Mouse (Mus musculus): Measurements from ENCODE around the gene Drosha. TPM values are rescaled to one million over a fixed set of nuclear protein-coding genes. Genes with fewer than 3 reads are reported as not detected.

The Drosha gene
- polyA plus RNA-seq (2015; fragmentation: Nextera tagmentation; extraction: Ambion mirVana) = 61.9 and 66.8 TPM in 2 replicates

DNA sequence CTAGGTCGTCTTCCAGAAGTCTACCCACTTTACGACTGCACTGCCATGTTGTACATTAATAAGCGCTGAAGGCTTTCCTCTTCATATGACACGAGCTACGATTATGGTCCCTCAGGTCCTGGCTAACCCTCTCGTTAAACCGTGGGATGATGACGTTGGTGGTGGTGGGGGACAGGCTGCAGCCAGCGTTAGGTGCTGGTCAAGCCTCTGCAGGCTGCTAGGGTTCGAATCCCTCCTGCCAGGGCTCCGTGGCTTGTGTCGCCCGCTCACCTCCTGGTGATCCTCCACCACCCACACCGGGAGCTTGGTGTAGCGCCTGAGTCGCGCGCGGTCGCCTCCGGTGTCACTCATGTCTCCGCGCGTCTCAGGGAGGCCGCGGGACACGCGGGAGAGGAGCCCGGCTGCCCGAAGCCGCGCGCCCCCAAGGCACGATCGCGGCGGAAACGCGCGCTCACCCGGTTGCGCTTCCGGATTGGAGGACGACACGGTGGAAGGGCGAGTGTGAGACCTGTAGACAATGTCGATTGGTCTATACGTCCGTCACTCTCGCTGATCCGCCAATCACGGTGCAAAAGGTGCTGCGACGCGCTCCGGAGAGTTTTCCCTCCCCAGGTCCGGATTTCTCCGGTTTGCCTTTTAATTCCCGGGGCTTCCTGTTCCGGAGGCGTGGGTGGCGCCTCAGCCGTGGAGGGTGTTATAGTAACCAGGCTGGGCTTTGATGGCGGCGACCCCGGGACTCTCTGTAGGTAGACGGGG is at the start of gene Drosha, which contains the start of gene 6030458C11Rik:
TSS of gene Drosha (plus strand) at position 619 of the 756 bp plus-strand sequence.
TSS of gene 6030458C11Rik (minus strand) at position 453 of the 756 bp plus-strand sequence.
- peaks cover 26% of the 10 kb centered on the region for H3K36me3 ChIP-seq (ENCODE audit: control insufficient read depth, insufficient read depth)
- H3K9ac ChIP-seq (replicated peaks; ENCODE audit: low read depth, low read length) = peak within 1 kb of the TSS; percentile 94
- peak within 1 kb of the TSS; percentile 89 for H3K4me2 ChIP-seq (ENCODE audit: low read length)
- H3K27ac ChIP-seq (ENCODE audit: low read length) = peak within 1 kb of the TSS; percentile 76
- peaks cover 20% of the 10 kb centered on the region for H3K4me1 ChIP-seq (replicated peaks; ENCODE audit: control insufficient read depth, insufficient read depth, low read length)
- H3K9me3 ChIP-seq (ENCODE audit: control insufficient read depth, low read length) = no peaks in the 10 kb centered on the region
- WGBS = under 1% methylated on average over 67 of the region's 67 CpGs
- peak; percentile 100 for ATAC-seq
- H3K4me3 ChIP-seq (replicated peaks; ENCODE audit: low read length) = peak within 1 kb of the TSS; percentile 99
- H3K27me3 ChIP-seq (replicated peaks; ENCODE audit: control insufficient read depth, insufficient read depth, low read length) = no peaks in the 10 kb centered on the region

DNA sequence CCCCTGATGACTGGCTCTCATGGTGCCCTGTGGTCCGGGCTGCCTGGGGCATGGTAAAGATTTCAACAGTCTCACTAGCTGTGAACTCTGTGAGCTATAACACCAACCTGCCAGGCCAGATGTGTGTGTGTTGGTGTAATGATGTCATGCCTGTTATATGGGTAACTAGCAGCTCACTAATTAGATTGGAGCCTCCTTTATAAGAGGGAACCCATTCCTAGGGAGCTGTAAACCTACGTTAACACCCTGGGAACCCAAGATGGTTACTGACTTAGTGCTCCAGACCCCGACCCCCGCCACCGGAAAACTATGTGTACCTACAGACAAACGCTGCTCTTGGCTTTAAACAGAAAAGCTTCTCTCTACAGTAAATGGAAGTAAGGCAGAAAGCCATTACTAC is 43.3 kb upstream of the Drosha start:
- H3K4me1 ChIP-seq (replicated peaks; ENCODE audit: control insufficient read depth, insufficient read depth, low read length) = 0 out of 2 replicates have a peak, but pooled peaks cover 2% of the 10 kb centered on the region
- H3K36me3 ChIP-seq (ENCODE audit: control insufficient read depth, insufficient read depth) = no peaks in the 10 kb centered on the region
- H3K9ac ChIP-seq (replicated peaks; ENCODE audit: low read depth, low read length) = no peak overlapping the region
- no peak for ATAC-seq
- H3K9me3 ChIP-seq (ENCODE audit: control insufficient read depth, low read length) = no peaks in the 10 kb centered on the region
- WGBS = 81% methylated on average over 6 of the region's 6 CpGs
- no peaks in the 10 kb centered on the region for H3K27me3 ChIP-seq (replicated peaks; ENCODE audit: control insufficient read depth, insufficient read depth, low read length)
- no peak overlapping the region for H3K27ac ChIP-seq (ENCODE audit: low read length)
- H3K4me2 ChIP-seq (ENCODE audit: low read length) = no peak overlapping the region
- H3K4me3 ChIP-seq (replicated peaks; ENCODE audit: low read length) = no peak overlapping the region

DNA sequence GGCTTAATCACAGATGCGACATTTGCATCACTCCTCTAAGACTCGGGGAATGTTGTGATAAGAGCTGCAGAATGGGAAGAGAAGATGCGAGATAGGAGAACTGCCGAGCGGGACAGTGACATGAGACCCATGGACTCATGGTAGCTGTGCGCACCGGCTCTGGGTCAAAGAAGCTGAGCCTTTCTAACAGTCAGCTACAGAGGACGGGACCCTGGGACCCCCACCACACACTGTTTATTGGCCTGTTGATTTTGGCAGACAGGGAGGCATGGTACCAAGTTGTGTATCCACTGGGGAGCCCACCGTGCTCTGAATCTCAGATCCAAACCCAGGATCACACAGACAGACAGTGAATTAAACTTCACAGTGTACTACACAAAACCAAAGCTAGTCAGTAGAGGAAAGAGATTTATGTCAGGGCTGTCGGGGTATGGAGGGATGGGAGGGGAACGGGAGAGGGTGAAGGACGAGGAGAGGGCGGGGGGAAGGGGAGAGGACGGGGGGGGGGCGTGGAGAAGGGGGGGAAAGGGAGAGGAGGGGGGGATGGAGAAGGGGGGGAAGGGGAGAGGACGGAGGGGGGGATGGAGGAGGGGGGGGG is 42.8 kb upstream of the Drosha start:
- no peak overlapping the region for H3K4me3 ChIP-seq (replicated peaks; ENCODE audit: low read length)

DNA sequence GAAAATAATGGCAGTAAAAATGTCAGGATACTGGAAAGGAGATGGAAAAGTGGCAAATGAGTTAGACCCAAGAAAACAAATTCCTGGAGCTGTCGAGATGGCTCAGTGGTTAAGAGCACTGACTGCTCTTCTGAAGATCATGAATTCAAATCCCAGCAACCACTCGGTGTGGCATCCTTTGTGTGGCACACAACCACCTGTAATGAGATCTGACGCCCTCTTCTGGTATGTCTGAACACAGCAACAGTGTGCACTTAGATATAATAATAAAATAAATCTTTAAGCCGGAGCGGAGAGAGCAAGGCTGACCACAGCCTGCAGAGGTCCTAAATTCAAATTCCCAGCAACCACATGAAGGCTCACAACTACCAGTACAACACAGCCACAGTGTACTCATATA is 36.1 kb upstream of the Drosha start:
- no peaks in the 10 kb centered on the region for H3K27me3 ChIP-seq (replicated peaks; ENCODE audit: control insufficient read depth, insufficient read depth, low read length)
- H3K4me2 ChIP-seq (ENCODE audit: low read length) = no peak overlapping the region

More for the DNA sequence above, 42.8 kb upstream of the Drosha start:
- Histone ChIP-seq H3K4me2 (ENCODE audit: low read length) (no peak overlapping the region), H3K9ac (replicated peaks; ENCODE audit: low read depth, low read length) (no peak overlapping the region), H3K9me3 (ENCODE audit: control insufficient read depth, low read length) (no peaks in the 10 kb centered on the region), H3K4me1 (replicated peaks; ENCODE audit: control insufficient read depth, insufficient read depth, low read length) (0 out of 2 replicates have a peak, but pooled peaks cover 2% of the 10 kb centered on the region), H3K36me3 (ENCODE audit: control insufficient read depth, insufficient read depth) (no peaks in the 10 kb centered on the region), H3K27ac (ENCODE audit: low read length) (no peak overlapping the region), H3K27me3 (replicated peaks; ENCODE audit: control insufficient read depth, insufficient read depth, low read length) (no peaks in the 10 kb centered on the region)
- 79% methylated on average over 12 of the region's 16 CpGs for WGBS
- ATAC-seq = no peak

DNA sequence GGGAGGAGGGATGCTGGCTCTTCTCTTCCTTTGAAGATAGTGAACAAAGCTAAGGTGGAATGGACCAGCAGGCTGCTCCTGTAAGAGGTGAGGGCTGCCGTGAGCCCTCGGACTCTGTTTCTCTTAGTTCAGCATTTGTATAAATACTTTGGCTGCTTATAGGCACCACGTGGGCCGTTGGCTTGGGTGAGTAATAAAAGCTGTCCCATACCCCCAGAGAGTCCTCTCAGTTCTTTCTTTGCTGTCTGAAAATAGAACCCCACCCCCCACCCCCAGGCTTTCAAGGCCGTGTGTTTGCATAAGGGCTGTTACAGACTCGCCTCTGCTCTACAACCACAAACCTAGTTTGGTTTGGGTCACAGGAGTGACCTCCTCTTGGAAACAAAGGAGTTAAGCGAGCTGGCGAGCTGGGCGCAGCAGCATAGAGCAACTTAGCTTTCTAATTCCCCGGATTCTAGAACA is 35.2 kb upstream of the Drosha start:
- no peak for ATAC-seq
- Histone ChIP-seq H3K4me3 (replicated peaks; ENCODE audit: low read length) (no peak overlapping the region), H3K27me3 (replicated peaks; ENCODE audit: control insufficient read depth, insufficient read depth, low read length) (no peaks in the 10 kb centered on the region), H3K4me2 (ENCODE audit: low read length) (no peak overlapping the region), H3K4me1 (replicated peaks; ENCODE audit: control insufficient read depth, insufficient read depth, low read length) (no peaks in the 10 kb centered on the region), H3K9ac (replicated peaks; ENCODE audit: low read depth, low read length) (no peak overlapping the region), H3K36me3 (ENCODE audit: control insufficient read depth, insufficient read depth) (no peaks in the 10 kb centered on the region), H3K27ac (ENCODE audit: low read length) (no peak overlapping the region), H3K9me3 (ENCODE audit: control insufficient read depth, low read length) (no peaks in the 10 kb centered on the region)
- 37% methylated on average over 10 of the region's 10 CpGs for WGBS

More for the DNA sequence above, 36.1 kb upstream of the Drosha start:
- H3K27ac ChIP-seq (ENCODE audit: low read length) = no peak overlapping the region
- H3K4me1 ChIP-seq (replicated peaks; ENCODE audit: control insufficient read depth, insufficient read depth, low read length) = no peaks in the 10 kb centered on the region
- no peaks in the 10 kb centered on the region for H3K36me3 ChIP-seq (ENCODE audit: control insufficient read depth, insufficient read depth)
- no peaks in the 10 kb centered on the region for H3K9me3 ChIP-seq (ENCODE audit: control insufficient read depth, low read length)
- no peak overlapping the region for H3K4me3 ChIP-seq (replicated peaks; ENCODE audit: low read length)
- no peak for ATAC-seq
- 81% methylated on average over 5 of the region's 5 CpGs for WGBS
- H3K9ac ChIP-seq (replicated peaks; ENCODE audit: low read depth, low read length) = no peak overlapping the region

DNA sequence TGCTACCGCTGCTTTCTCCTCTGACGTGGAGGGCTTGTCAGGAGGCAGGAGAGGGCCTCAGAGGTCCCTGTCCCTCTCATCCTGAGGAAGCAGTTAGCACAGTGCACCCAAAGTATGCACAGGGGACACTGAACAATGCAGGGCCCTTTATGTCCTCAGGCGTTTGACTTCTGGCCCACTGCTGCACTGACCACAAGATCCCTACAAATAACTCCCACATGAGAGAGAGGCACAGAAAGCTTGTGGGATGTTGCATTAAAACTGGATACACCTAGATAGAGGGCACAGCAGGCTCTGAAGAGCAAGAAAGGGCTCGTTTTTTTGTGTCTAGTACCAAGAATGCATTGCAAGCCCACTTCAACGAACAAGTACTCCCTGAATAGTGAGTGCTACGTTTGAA is 30.3 kb upstream of the Drosha start:
- Histone ChIP-seq H3K27ac (ENCODE audit: low read length) (no peak overlapping the region), H3K4me1 (replicated peaks; ENCODE audit: control insufficient read depth, insufficient read depth, low read length) (no peaks in the 10 kb centered on the region), H3K4me2 (ENCODE audit: low read length) (no peak overlapping the region), H3K36me3 (ENCODE audit: control insufficient read depth, insufficient read depth) (no peaks in the 10 kb centered on the region), H3K9me3 (ENCODE audit: control insufficient read depth, low read length) (no peaks in the 10 kb centered on the region), H3K4me3 (replicated peaks; ENCODE audit: low read length) (no peak overlapping the region), H3K9ac (replicated peaks; ENCODE audit: low read depth, low read length) (no peak overlapping the region), H3K27me3 (replicated peaks; ENCODE audit: control insufficient read depth, insufficient read depth, low read length) (no peaks in the 10 kb centered on the region)
- WGBS = 40% methylated on average over 6 of the region's 6 CpGs
- ATAC-seq = no peak

DNA sequence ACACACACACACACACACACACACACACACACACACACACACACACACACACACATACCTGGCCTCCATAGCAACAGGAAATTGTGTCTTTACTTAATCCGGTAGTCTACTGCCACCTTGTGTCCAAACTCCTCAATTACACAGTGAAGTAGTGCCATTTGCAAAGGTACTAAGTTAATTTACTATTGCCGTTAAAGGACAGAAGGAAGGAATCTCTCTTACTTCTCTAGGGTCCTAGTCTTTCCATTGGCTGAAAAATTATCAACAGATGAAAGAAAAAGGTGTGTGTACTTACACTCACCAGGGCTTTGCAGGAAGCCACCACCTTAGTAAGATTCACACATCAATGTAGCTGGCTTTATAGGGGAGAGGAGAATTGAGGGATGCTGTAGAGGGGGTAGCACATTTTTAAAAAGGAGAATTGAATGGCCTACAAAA is 29.1 kb upstream of the Drosha start:
- Histone ChIP-seq H3K9me3 (ENCODE audit: control insufficient read depth, low read length) (no peaks in the 10 kb centered on the region), H3K9ac (replicated peaks; ENCODE audit: low read depth, low read length) (no peak overlapping the region), H3K27ac (ENCODE audit: low read length) (no peak overlapping the region), H3K36me3 (ENCODE audit: control insufficient read depth, insufficient read depth) (no peaks in the 10 kb centered on the region), H3K4me2 (ENCODE audit: low read length) (no peak overlapping the region), H3K27me3 (replicated peaks; ENCODE audit: control insufficient read depth, insufficient read depth, low read length) (no peaks in the 10 kb centered on the region), H3K4me3 (replicated peaks; ENCODE audit: low read length) (no peak overlapping the region), H3K4me1 (replicated peaks; ENCODE audit: control insufficient read depth, insufficient read depth, low read length) (no peaks in the 10 kb centered on the region)
- 2% methylated on average over 2 of the region's 2 CpGs for WGBS
- ATAC-seq = peak; percentile 47

DNA sequence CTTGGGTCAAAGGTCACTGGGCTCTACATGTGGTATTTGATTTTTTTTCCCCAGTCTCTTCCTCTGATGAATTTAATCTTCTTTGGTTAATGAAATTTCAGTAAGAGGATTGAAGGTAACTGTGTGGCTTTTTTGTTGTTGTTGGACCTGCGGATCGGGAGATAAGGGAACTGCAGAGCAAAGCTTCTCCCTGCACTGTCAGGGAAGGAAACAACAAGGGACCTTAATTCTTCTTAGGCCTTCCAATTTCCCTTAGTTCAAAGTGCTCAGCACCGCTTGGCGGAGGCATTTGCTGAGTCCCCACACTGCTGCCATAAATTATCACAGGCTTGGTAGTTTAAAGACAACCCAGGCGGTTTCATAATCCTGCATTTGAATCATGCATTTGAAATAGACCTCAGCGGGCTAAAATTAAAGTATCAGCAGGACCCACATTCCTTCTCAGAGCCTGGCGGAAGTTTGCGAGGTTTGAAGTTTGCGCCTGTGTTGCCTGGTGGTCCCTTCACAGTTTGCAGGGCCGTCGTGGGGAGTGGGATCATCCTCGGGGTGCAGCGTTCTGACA is 28.6 kb upstream of the Drosha start:
- ATAC-seq = no peak
- WGBS = 37% methylated on average over 13 of the region's 13 CpGs
- Histone ChIP-seq H3K4me2 (ENCODE audit: low read length) (no peak overlapping the region), H3K4me3 (replicated peaks; ENCODE audit: low read length) (no peak overlapping the region), H3K9ac (replicated peaks; ENCODE audit: low read depth, low read length) (no peak overlapping the region), H3K9me3 (ENCODE audit: control insufficient read depth, low read length) (no peaks in the 10 kb centered on the region), H3K36me3 (ENCODE audit: control insufficient read depth, insufficient read depth) (no peaks in the 10 kb centered on the region), H3K4me1 (replicated peaks; ENCODE audit: control insufficient read depth, insufficient read depth, low read length) (no peaks in the 10 kb centered on the region), H3K27me3 (replicated peaks; ENCODE audit: control insufficient read depth, insufficient read depth, low read length) (no peaks in the 10 kb centered on the region), H3K27ac (ENCODE audit: low read length) (no peak overlapping the region)

DNA sequence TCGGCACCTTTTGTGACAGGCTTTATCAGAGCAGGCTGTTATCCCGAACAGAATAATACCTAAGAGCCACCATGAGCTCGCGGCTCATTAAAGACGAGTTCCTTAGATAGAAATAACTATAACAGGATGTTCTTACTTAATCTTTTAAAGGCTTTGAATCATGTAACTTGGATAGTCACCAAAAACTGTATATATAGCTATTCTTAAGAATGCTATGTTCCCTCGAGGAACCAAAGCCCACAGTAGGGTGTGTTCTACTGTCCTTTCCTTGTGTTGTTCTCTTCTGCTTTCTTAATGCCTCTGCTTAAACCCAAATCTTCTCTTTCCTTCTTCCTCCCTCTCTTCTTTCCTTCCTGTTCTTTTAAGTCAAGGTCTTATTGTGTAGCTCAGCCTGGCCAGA is 26.6 kb upstream of the Drosha start:
- Histone ChIP-seq H3K36me3 (ENCODE audit: control insufficient read depth, insufficient read depth) (no peaks in the 10 kb centered on the region), H3K27ac (ENCODE audit: low read length) (no peak overlapping the region), H3K27me3 (replicated peaks; ENCODE audit: control insufficient read depth, insufficient read depth, low read length) (no peaks in the 10 kb centered on the region), H3K4me1 (replicated peaks; ENCODE audit: control insufficient read depth, insufficient read depth, low read length) (no peaks in the 10 kb centered on the region), H3K9ac (replicated peaks; ENCODE audit: low read depth, low read length) (no peak overlapping the region), H3K4me3 (replicated peaks; ENCODE audit: low read length) (no peak overlapping the region), H3K4me2 (ENCODE audit: low read length) (no peak overlapping the region), H3K9me3 (ENCODE audit: control insufficient read depth, low read length) (no peaks in the 10 kb centered on the region)
- ATAC-seq = no peak
- WGBS = 82% methylated on average over 6 of the region's 6 CpGs

All from forebrain, embryonic 16.5 days (tissue).